Mouse (Mus musculus) c-Kit-positive CD71-negative TER-119-negative erythroid progenitor cells, embryonic 14.5 days (primary cell): ENCODE results near the gene Akr1b8.
A peak's percentile ranks its signal among the peaks of the same experiment; 100 is the strongest.
"Not testable (repeated sequence)": the region's sequence is repeated elsewhere in the genome, so short reads cannot be mapped to it uniquely, and the experiment has no call there.

Experiments
- DNase-seq: peaks from one replicate; pipeline ENCODE4 v3.0.0-alpha.2; 2013; ENCODE audit warnings: low read depth

Gene Akr1b8

DNA sequence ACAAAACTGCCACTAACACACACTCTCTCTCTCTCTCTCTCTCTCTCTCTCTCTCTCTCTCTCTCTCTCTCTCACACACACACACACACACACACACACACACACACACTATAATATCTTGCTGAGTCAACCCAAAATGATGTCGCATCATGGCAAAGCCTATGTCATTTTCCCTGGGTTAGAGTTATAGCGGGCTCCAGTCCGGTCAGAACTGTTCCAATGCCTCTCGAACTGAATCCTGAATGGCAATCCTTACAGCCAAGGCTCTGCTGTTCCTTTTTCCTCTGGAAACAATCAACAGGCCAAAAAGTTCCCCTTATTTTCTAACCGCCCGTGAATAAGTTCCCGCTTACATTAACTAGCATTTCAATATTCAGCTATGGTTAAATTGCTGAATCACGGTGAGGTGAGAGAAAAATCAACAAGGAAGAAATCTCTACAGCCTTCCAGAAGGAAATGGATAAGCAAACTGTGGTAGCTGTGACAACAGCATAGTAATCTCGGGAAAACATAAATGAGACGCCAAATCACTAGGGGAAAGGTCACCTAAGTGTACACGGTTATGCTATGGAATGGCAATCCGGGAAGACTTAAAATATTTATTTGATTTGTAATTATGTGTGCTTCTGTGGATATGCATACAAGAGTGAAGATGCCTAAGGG, 3.8 kb upstream of the Akr1b8 start:
- no peak for DNase-seq

GRCm38 (mm10) chr6:34351481-34351880, 2.4 kb upstream of the Akr1b8 start:
- not testable (repeated sequence) for DNase-seq

DNA sequence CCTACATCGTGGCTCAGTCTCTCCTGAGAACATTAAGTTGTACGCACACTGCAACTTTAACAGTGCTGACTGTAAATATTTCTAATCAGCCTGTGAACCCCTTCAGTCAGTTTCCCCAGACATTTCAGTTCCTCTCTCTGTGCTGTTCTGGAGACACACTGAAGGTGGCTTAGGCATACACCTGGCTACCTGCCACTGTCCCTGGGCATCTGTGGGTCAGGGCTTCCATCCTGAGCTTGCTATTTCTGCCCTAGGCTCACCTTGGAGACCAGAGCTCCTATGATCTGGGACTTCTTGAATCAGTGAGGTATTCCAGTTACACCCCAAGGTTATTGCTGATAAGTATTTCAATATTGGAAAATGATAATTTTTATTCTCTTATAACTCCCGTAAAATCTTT, 1.5 kb upstream of the Akr1b8 start:
- no peak for DNase-seq

- no peak for DNase-seq
Measured at GRCm38 (mm10) chr6:34354354-34355348, 732 bp downstream of the Akr1b8 start.

DNA sequence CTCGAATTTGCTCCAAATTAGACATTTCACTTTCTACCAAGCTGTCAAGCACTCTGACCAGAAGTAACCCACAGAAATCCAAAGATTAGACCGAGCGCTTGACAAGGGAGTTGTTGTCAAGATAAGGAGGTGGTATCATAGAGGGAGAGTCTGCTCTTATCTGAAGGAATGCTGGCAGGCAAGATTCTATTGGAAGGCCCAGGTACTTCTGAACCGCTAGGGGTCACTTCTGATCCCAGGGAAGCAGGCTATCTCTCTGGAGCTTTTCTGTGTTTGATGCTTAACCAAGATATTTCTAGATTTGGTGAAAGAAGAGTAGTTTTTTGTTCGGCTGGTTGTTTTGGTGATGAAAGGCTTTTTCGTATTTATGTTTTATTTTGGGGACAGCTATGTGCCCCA, 1.4 kb downstream of the Akr1b8 start:
- DNase-seq, result no peak

DNA sequence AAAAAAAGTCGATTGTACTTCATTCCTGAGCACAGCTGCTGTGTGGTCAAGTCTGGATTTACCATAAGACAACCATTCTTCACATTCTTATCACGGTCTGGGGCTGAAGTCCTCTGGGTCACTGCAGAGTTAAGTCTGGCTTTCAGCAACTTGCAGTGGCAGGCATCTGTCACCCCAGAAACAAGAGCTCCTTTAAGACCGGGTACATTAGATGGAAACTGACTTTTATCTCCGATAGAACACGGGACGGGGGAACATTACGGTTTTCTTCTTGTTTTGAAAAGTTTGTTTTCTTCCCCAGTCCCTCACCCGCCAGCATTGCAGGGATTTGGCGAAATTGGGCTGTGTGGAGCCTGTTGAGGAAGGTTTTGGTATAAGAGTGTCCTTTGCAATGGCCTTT, 1.9 kb downstream of the Akr1b8 start:
- no peak for DNase-seq

- no peak for DNase-seq
Measured at GRCm38 (mm10) chr6:34364217-34365136, 10.6 kb downstream of the Akr1b8 start.

GRCm38 (mm10) chr6:34367998-34368397, 14.1 kb downstream of the Akr1b8 start:
- DNase-seq, result no peak

DNA sequence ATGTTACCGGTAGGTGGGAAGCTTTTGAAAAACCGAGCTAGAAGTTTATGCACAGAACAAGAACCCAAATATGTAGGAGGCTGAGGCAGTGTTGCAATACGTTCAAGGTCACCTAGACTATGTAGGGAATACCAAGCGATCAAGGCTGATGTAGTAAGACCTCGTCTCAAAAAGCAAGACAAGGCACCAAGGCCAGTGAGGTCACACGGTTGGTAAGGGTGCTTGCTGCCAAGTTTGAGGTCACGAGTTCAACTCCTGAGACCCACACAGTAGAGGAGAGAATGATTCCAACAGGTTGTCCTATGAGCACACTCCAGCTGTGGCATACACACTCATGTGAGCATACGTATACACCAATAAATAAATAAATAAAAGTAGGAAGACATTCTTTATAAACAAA, 16.2 kb downstream of the Akr1b8 start:
- DNase-seq, result no peak

DNA sequence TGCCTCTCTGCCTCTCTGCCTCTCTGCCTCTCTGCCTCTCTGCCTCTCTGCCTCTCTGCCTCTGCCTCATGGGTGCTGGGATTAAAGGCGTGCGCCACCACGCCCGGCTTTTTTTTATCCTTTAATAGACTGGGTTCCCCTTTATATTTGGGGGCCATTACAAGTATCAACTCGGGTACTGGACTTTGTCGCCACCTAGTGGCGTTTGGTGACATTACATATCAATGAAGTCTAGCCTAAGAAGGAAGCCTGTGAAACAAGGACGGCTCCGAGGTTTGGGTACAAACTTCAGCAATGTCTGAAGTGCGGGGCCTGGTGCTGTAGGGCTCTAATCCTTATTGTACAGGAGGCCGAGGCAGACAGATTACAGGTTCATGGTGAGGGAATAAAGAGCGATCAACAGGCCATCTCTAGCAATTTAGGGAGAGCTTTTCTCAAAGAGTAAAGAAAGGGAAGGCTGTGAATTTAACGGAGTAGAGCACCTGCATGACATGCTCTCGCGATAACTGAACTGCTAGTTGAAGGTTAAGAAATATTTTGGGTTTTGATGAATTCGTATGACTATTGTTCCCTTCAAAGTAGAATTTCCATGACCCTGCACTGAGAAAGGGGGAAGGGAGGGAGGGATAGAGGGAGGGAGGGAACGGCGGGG, 17.9 kb downstream of the Akr1b8 start:
- DNase-seq, result peak; percentile 90

GRCm38 (mm10) chr6:34373841-34374240, 19.9 kb downstream of the Akr1b8 start:
- DNase-seq, result no peak

DNA sequence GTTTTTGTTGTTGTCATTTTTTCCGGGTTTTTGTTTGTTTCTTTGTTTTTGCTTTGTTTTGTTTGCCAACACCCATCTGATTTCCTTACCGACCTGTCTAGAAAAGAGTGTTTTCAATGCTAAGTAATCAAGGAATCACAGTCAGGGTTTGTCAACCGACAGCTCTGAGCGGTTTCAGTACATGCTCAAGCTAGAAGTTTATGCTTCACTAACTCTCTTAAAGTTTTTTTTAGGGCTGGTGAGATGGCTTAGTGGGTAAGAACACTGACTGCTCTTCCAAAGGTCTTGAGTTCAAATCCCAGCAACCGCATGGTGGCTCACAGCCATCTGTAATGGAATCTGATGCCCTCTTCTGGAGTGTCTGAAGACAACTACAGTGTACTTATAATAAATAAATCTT, 22.0 kb downstream of the Akr1b8 start:
- not testable (repeated sequence) for DNase-seq

- no peak for DNase-seq
Measured at GRCm38 (mm10) chr6:34383401-34383800, 29.5 kb downstream of the Akr1b8 start.

DNA sequence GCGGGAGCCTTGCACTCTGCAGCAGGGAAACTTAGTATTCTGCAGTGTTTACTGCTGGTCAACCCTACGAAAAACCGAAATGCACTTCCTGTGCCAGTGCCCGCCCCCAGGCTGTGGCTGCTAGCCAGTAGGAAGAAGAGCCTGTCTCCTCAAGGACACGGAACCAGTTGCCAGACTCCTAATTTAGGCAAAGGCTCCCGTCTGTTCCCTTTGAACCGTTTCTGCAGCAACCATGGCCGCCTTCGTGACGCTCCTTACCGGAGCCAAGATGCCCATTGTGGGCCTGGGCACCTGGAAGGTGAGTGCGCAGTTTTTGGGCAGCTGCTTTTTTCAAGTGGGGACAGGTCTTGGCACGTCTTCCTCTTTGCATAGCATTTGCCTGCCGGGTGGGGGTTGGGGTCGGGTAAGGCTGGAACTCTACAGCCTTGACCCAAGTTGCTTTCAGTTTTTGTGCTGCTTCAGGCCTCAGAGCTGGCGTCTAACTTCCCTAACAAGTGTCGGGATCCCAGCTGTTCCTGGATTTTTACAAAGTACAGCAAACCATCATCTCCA, 30.3 kb downstream of the Akr1b8 start, which contains the start of gene Akr1b10:
Gene Akr1b10 (plus strand): TSS at position 109 of the 552 bp plus-strand sequence.
- peak; percentile 51 for DNase-seq

- DNase-seq, result no peak
Measured at GRCm38 (mm10) chr6:34384701-34385370, 30.9 kb downstream of the Akr1b8 start.

DNA sequence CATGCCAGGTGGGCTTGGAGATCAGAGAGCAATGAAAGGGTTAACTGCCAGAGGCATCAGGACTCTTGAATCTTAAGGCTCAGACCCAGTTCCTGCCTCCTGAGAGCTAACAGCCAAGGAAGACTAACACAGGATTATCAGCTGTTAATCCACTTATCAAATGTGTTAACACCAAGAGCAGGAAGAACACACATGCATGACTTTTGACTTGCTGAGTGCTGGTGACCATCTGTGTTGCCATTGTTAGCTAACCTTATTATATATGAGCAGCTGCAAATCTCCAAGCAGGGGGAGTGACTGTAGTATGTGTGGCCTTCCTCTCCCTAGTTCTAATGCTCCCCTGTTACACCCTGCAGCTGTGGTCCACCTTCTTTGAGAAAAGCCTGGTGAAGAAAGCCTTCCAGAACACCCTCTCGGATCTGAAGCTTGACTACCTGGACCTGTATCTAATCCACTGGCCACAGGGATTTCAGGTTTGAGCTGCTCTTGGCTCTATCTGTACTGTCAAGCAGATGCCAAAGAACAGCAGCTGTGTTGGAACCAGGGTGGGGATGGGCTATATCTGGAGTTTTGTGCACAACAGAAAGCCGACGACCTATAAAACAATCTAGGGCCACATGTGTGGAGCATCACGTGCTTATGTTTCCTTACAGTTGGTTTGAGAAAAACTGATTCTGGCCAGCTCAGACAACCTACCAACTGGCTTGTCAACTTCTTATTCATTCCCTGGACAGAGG, 34.7 kb downstream of the Akr1b8 start:
- no peak for DNase-seq

GRCm38 (mm10) chr6:34395897-34396296, 42.0 kb downstream of the Akr1b8 start:
- no peak for DNase-seq

DNA sequence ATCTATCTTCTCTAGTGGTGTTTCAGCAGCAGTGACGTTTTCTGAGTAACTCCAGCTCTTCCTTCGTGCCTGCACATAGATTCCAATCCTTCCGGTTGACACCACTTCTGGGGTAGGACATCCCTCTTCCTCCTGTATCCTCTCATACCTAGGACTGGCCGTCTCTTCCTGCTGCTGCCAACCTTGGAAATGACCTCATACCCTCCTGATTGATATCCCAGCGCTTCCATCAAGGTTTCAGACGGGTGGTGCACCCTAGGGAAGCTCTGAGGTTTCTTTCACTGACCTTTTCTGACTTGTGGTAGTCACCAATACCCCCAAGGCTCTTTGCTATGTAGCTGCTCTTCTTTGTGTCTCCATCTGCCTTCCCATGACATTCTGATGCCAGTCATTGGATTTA, 44.5 kb downstream of the Akr1b8 start:
- DNase-seq, result no peak

GRCm38 (mm10) chr6:34399606-34400220, 45.8 kb downstream of the Akr1b8 start:
- no peak for DNase-seq
